Mouse (Mus musculus): ENCODE measurements at regions not wholly inside any gene's neighbourhood (a gene's known extent, or its start where the extent isn't known, plus 50 kb on each side); places are given as distances from the start of the nearest gene placed in this dataset.
A peak's percentile ranks its signal among the peaks of the same experiment; 100 is the strongest.

GRCm38 (mm10) chr11:105538421-105539210, 51.2 kb upstream of the Tanc2 start:
- WGBS: 92% methylated on average over 7 of the region's 7 CpGs
- no peaks in the 10 kb centered on the region for H3K36me3 ChIP-seq (ENCODE audit: control insufficient read depth, insufficient read depth, low read length)
- no peak overlapping the region for H3K9ac ChIP-seq (ENCODE audit: low read length)
- H3K27ac ChIP-seq (replicated peaks; ENCODE audit: low read depth, low read length): no peak overlapping the region
- ATAC-seq (ENCODE audit: insufficient number of reproducible peaks, low FRiP score, low TSS enrichment, low read depth) (no peak), DNase-seq (ENCODE audit: low spot score) (no peak)
- H3K4me3 ChIP-seq (ENCODE audit: low read depth, low read length): no peak overlapping the region
- H3K4me1 ChIP-seq (ENCODE audit: control insufficient read depth, insufficient read depth, low read length): no peaks in the 10 kb centered on the region
- no peak overlapping the region for H3K4me2 ChIP-seq (ENCODE audit: low read depth, severe bottlenecking)
- no peaks in the 10 kb centered on the region for H3K9me3 ChIP-seq (ENCODE audit: control insufficient read depth, low read length)
- H3K27me3 ChIP-seq (ENCODE audit: control insufficient read depth, insufficient read depth, low read length): no peaks in the 10 kb centered on the region

GRCm38 (mm10) chr11:105532616-105533015, 57.2 kb upstream of the Tanc2 start:
- DNase-seq (ENCODE audit: low spot score) (no peak), ATAC-seq (ENCODE audit: insufficient number of reproducible peaks, low FRiP score, low TSS enrichment, low read depth) (no peak)
- H3K36me3 ChIP-seq (ENCODE audit: control insufficient read depth, insufficient read depth, low read length): no peaks in the 10 kb centered on the region

GRCm38 (mm10) chr11:105530711-105531157, 59.1 kb upstream of the Tanc2 start:
- peaks cover under 1% of the 10 kb centered on the region; the same call in 1 of the 2 replicates for H3K4me1 ChIP-seq (ENCODE audit: control insufficient read depth, insufficient read depth, low read length)
- H3K36me3 ChIP-seq (ENCODE audit: control insufficient read depth, insufficient read depth, low read length): no peaks in the 10 kb centered on the region
- H3K4me2 ChIP-seq (ENCODE audit: low read depth, severe bottlenecking): no peak overlapping the region
- H3K4me3 ChIP-seq (ENCODE audit: low read depth, low read length): no peak overlapping the region
- 84% methylated on average over 10 of the region's 10 CpGs for WGBS
- H3K27me3 ChIP-seq (ENCODE audit: control insufficient read depth, insufficient read depth, low read length): no peaks in the 10 kb centered on the region
- H3K9ac ChIP-seq (ENCODE audit: low read length): no peak overlapping the region
- DNase-seq (ENCODE audit: low spot score) (no peak), ATAC-seq (ENCODE audit: insufficient number of reproducible peaks, low FRiP score, low TSS enrichment, low read depth) (no peak)
- no peaks in the 10 kb centered on the region for H3K9me3 ChIP-seq (ENCODE audit: control insufficient read depth, low read length)
- no peak overlapping the region for H3K27ac ChIP-seq (replicated peaks; ENCODE audit: low read depth, low read length)

More at GRCm38 (mm10) chr11:105532616-105533015, 57.2 kb upstream of the Tanc2 start:
- Histone ChIP-seq H3K27ac (replicated peaks; ENCODE audit: low read depth, low read length) (no peak overlapping the region), H3K27me3 (ENCODE audit: control insufficient read depth, insufficient read depth, low read length) (no peaks in the 10 kb centered on the region), H3K9ac (ENCODE audit: low read length) (no peak overlapping the region), H3K4me1 (ENCODE audit: control insufficient read depth, insufficient read depth, low read length) (no peaks in the 10 kb centered on the region), H3K4me2 (ENCODE audit: low read depth, severe bottlenecking) (no peak overlapping the region), H3K9me3 (ENCODE audit: control insufficient read depth, low read length) (no peaks in the 10 kb centered on the region), H3K4me3 (ENCODE audit: low read depth, low read length) (no peak overlapping the region)
- 73% methylated on average over 5 of the region's 5 CpGs for WGBS

DNA sequence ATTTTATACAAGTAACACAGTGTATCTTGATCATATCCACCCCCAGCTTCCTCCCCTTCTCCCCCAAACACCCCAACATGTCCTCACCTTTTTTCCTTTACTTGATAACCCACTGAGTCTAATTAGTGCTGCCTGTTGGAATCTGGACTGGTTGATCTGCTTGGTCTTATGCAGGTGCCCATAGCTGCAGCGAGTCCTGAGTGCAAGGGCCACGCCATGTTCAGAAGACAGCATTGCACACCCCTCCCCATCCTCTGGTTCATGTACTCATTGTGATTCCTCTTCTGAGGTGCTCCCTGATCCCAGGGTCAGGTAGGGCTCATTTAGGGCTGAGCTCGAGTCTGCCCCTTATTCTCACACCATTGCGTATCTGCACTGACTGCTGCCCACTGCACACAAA, 63.7 kb upstream of the Tanc2 start:
- WGBS: 89% methylated on average over 4 of the region's 4 CpGs
- Histone ChIP-seq H3K27me3 (ENCODE audit: control insufficient read depth, insufficient read depth, low read length) (no peaks in the 10 kb centered on the region), H3K36me3 (ENCODE audit: control insufficient read depth, insufficient read depth, low read length) (no peaks in the 10 kb centered on the region), H3K4me1 (ENCODE audit: control insufficient read depth, insufficient read depth, low read length) (peaks cover 3% of the 10 kb centered on the region; the same call in 1 of the 2 replicates), H3K9ac (ENCODE audit: low read length) (no peak overlapping the region), H3K4me2 (ENCODE audit: low read depth, severe bottlenecking) (no peak overlapping the region), H3K9me3 (ENCODE audit: control insufficient read depth, low read length) (no peaks in the 10 kb centered on the region), H3K27ac (replicated peaks; ENCODE audit: low read depth, low read length) (no peak overlapping the region), H3K4me3 (ENCODE audit: low read depth, low read length) (no peak overlapping the region)
- ATAC-seq (ENCODE audit: insufficient number of reproducible peaks, low FRiP score, low TSS enrichment, low read depth): no peak
- no peak for DNase-seq (ENCODE audit: low spot score)

DNA sequence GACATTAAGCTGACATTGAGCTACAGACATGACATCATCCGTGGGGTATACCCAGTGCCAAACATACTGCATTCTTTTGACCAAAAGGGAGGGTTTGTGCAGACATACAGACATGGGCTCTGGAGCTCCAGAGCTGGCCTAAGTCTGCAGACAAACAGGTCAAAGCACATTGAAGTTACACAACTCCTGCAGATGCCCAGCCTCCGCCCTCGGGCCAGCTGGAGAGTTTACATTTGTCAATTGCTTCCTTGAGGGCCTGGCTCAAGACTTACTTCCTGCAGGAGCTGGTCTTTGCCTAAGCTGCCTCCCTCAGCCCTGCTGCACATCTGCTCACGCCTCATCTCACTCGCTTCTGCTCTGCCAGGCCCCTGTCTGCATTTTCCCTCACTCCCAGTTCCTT, 64.2 kb upstream of the Tanc2 start:
- H3K4me2 ChIP-seq (ENCODE audit: low read depth, severe bottlenecking): no peak overlapping the region
- H3K27me3 ChIP-seq (ENCODE audit: control insufficient read depth, insufficient read depth, low read length): no peaks in the 10 kb centered on the region
- no peaks in the 10 kb centered on the region for H3K36me3 ChIP-seq (ENCODE audit: control insufficient read depth, insufficient read depth, low read length)
- no peak overlapping the region for H3K4me3 ChIP-seq (ENCODE audit: low read depth, low read length)
- H3K9me3 ChIP-seq (ENCODE audit: control insufficient read depth, low read length): no peaks in the 10 kb centered on the region
- WGBS: 31% methylated on average over 5 of the region's 5 CpGs
- ATAC-seq (ENCODE audit: insufficient number of reproducible peaks, low FRiP score, low TSS enrichment, low read depth) (no peak), DNase-seq (ENCODE audit: low spot score) (peak; percentile 41)
- H3K27ac ChIP-seq (replicated peaks; ENCODE audit: low read depth, low read length): no peak overlapping the region
- H3K4me1 ChIP-seq (ENCODE audit: control insufficient read depth, insufficient read depth, low read length): peaks cover 3% of the 10 kb centered on the region; the same call in 1 of the 2 replicates
- no peak overlapping the region for H3K9ac ChIP-seq (ENCODE audit: low read length)

DNA sequence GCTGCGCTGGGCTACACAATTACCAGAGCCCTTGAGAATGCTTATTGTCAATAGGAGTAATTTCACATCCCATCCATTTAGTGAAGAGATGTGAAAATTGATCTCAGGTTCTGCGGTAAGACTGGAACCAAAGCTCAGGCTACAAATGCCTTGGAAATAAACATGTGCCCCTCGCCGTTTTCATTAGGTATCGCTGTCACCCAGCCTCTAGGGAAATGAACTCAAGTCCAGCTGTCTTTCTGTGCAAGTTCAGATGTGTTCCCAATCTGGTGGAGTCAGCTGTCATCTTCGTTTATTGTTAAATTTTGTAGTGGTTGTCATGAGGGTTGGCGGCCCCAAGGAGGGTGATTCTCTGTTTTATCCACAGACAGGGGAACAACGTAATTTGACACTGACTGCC, 65.4 kb upstream of the Tanc2 start:
- no peak overlapping the region for H3K27ac ChIP-seq (replicated peaks; ENCODE audit: low read depth, low read length)
- ATAC-seq (ENCODE audit: insufficient number of reproducible peaks, low FRiP score, low TSS enrichment, low read depth): no peak

GRCm38 (mm10) chr11:105523765-105524164, 66.0 kb upstream of the Tanc2 start:
- H3K4me3 ChIP-seq (ENCODE audit: low read depth, low read length): no peak overlapping the region
- H3K27ac ChIP-seq (replicated peaks; ENCODE audit: low read depth, low read length): no peak overlapping the region
- DNase-seq (ENCODE audit: low spot score): no peak

More for the DNA sequence above, 65.4 kb upstream of the Tanc2 start:
- Histone ChIP-seq H3K27me3 (ENCODE audit: control insufficient read depth, insufficient read depth, low read length) (no peaks in the 10 kb centered on the region), H3K9me3 (ENCODE audit: control insufficient read depth, low read length) (no peaks in the 10 kb centered on the region), H3K36me3 (ENCODE audit: control insufficient read depth, insufficient read depth, low read length) (no peaks in the 10 kb centered on the region), H3K4me1 (ENCODE audit: control insufficient read depth, insufficient read depth, low read length) (peaks cover 3% of the 10 kb centered on the region; the same call in 1 of the 2 replicates), H3K4me3 (ENCODE audit: low read depth, low read length) (no peak overlapping the region), H3K4me2 (ENCODE audit: low read depth, severe bottlenecking) (no peak overlapping the region), H3K9ac (ENCODE audit: low read length) (no peak overlapping the region)
- WGBS: 53% methylated on average over 8 of the region's 8 CpGs
- DNase-seq (ENCODE audit: low spot score): peak; percentile 22

DNA sequence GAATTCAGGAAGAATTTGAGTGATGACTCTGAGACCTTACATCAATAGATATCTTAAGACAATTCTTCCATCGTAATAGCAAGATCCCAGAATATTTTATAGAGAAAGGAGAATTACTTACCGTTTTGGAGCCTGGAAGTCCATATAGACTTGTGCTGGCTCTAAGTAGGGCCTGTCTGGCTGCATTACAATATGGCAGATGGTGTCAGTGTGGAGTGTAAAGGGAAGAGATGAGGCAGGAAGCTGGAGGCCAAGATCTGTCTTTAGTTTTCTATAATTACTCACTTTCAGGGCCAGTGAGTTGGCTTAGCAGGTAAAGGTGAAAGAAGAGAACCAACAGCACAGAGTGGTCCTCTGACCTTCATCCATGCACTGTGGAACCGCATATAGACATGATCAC, 63.9 kb upstream of the March10 start:
- H3K4me2 ChIP-seq (ENCODE audit: low read depth, severe bottlenecking): no peak overlapping the region
- ATAC-seq (ENCODE audit: insufficient number of reproducible peaks, low FRiP score, low TSS enrichment, low read depth) (no peak), DNase-seq (ENCODE audit: low spot score) (no peak)
- no peaks in the 10 kb centered on the region for H3K36me3 ChIP-seq (ENCODE audit: control insufficient read depth, insufficient read depth, low read length)
- H3K9me3 ChIP-seq (ENCODE audit: control insufficient read depth, low read length): no peaks in the 10 kb centered on the region
- H3K4me3 ChIP-seq (ENCODE audit: low read depth, low read length): no peak overlapping the region
- no peak overlapping the region for H3K9ac ChIP-seq (ENCODE audit: low read length)
- H3K4me1 ChIP-seq (ENCODE audit: control insufficient read depth, insufficient read depth, low read length): no peaks in the 10 kb centered on the region
- no peak overlapping the region for H3K27ac ChIP-seq (replicated peaks; ENCODE audit: low read depth, low read length)
- 95% methylated on average over 3 of the region's 3 CpGs for WGBS
- no peaks in the 10 kb centered on the region for H3K27me3 ChIP-seq (ENCODE audit: control insufficient read depth, insufficient read depth, low read length)

More at GRCm38 (mm10) chr11:105523765-105524164, 66.0 kb upstream of the Tanc2 start:
- Histone ChIP-seq H3K36me3 (ENCODE audit: control insufficient read depth, insufficient read depth, low read length) (no peaks in the 10 kb centered on the region), H3K4me2 (ENCODE audit: low read depth, severe bottlenecking) (no peak overlapping the region), H3K27me3 (ENCODE audit: control insufficient read depth, insufficient read depth, low read length) (no peaks in the 10 kb centered on the region), H3K4me1 (ENCODE audit: control insufficient read depth, insufficient read depth, low read length) (peaks cover 3% of the 10 kb centered on the region; the same call in 1 of the 2 replicates), H3K9ac (ENCODE audit: low read length) (no peak overlapping the region), H3K9me3 (ENCODE audit: control insufficient read depth, low read length) (no peaks in the 10 kb centered on the region)
- 46% methylated on average over 8 of the region's 8 CpGs for WGBS
- ATAC-seq (ENCODE audit: insufficient number of reproducible peaks, low FRiP score, low TSS enrichment, low read depth): no peak
